Mouse (Mus musculus): ENCODE results near the gene Twf2. TPM values are rescaled to one million over a fixed set of nuclear protein-coding genes. Genes with fewer than 3 reads are reported as not detected.

Twf2 gene
- polyA plus RNA-seq, 1 experiment from 2014 or later: 51.8 TPM

GRCm38 (mm10) chr9:106235194-106235830 is 32.4 kb downstream of the Twf2 start:
- Histone ChIP-seq H3K27ac (no peak overlapping the region), H3K4me1 (no peaks in the 10 kb centered on the region), H3K4me3 (no peak overlapping the region), H3K36me3 (replicated peaks) (peaks cover 61% of the 10 kb centered on the region), H3K9ac (no peak overlapping the region), H3K9me3 (no peaks in the 10 kb centered on the region), H3K27me3 (replicated peaks) (no peaks in the 10 kb centered on the region), H3K4me2 (no peak overlapping the region)
- ATAC-seq (replicated peaks): no peak
- WGBS: 91% methylated on average over 23 of the region's 23 CpGs

- H3K4me3 ChIP-seq: no peak overlapping the region
- no peak overlapping the region for H3K9ac ChIP-seq
- no peak overlapping the region for H3K27ac ChIP-seq
- WGBS: 91% methylated on average over 23 of the region's 23 CpGs
- H3K4me1 ChIP-seq: no peaks in the 10 kb centered on the region
- no peaks in the 10 kb centered on the region for H3K9me3 ChIP-seq
- no peak for ATAC-seq (replicated peaks)
- no peaks in the 10 kb centered on the region for H3K27me3 ChIP-seq (replicated peaks)
- H3K4me2 ChIP-seq: no peak overlapping the region
- peaks cover 69% of the 10 kb centered on the region for H3K36me3 ChIP-seq (replicated peaks)
Measured at GRCm38 (mm10) chr9:106236156-106236817, 33.4 kb downstream of the Twf2 start.

GRCm38 (mm10) chr9:106236818-106237211 is 33.9 kb downstream of the Twf2 start:
- no peak overlapping the region for H3K4me3 ChIP-seq
- no peak for ATAC-seq (replicated peaks)
- no peaks in the 10 kb centered on the region for H3K9me3 ChIP-seq
- 61% methylated on average over 3 of the region's 3 CpGs for WGBS
- no peaks in the 10 kb centered on the region for H3K27me3 ChIP-seq (replicated peaks)
- no peak overlapping the region for H3K4me2 ChIP-seq
- peaks cover 73% of the 10 kb centered on the region for H3K36me3 ChIP-seq (replicated peaks)
- H3K4me1 ChIP-seq: no peaks in the 10 kb centered on the region
- H3K9ac ChIP-seq: no peak overlapping the region
- no peak overlapping the region for H3K27ac ChIP-seq

DNA sequence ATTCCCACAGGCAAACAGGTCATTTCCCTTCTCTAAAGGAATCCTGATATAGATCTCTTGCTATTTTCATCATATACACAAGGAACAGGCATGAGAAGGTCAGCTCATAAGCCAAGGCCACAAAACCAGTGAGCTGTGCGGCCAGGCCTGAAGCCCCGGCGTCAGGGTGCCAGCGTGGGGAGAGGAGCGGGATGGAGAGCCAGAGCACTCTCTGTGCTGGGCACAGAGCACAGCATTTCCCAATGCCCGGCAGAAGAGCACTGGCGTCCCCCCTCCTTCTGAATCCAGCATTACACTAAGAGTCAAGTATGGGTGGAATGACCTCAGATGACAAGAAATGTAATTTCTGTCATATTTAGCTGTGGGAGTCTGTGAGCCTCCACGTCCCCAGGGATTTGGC is 34.5 kb downstream of the Twf2 start:
- Histone ChIP-seq H3K9me3 (no peaks in the 10 kb centered on the region), H3K4me3 (no peak overlapping the region), H3K27ac (no peak overlapping the region), H3K4me2 (no peak overlapping the region), H3K27me3 (replicated peaks) (no peaks in the 10 kb centered on the region), H3K36me3 (replicated peaks) (peaks cover 77% of the 10 kb centered on the region), H3K9ac (no peak overlapping the region), H3K4me1 (no peaks in the 10 kb centered on the region)
- no peak for ATAC-seq (replicated peaks)
- 86% methylated on average over 8 of the region's 8 CpGs for WGBS

DNA sequence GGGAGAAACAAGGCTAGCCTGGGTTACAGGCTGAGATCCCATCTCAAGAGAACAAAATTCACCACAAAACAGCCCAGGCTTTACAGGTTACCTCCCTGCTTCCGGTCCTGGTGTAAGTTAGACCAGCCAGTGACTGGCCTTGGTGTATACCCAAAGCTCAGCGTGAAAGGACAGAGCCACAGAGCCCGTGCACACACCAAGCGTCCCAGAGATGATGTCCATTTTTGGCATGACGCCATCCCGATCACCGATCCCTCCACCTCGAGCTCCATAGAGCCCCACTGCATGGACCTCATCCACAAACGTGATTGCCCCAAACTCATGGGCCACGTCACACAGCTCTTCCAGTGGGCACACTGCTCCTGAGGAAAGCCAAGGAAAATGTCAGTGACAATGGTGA is 35.0 kb downstream of the Twf2 start:
- no peak for ATAC-seq (replicated peaks)
- 94% methylated on average over 10 of the region's 10 CpGs for WGBS
- Histone ChIP-seq H3K36me3 (replicated peaks) (peaks cover 80% of the 10 kb centered on the region), H3K9me3 (no peaks in the 10 kb centered on the region), H3K27me3 (replicated peaks) (no peaks in the 10 kb centered on the region), H3K4me3 (no peak overlapping the region), H3K4me1 (no peaks in the 10 kb centered on the region), H3K27ac (no peak overlapping the region), H3K9ac (no peak overlapping the region), H3K4me2 (no peak overlapping the region)

DNA sequence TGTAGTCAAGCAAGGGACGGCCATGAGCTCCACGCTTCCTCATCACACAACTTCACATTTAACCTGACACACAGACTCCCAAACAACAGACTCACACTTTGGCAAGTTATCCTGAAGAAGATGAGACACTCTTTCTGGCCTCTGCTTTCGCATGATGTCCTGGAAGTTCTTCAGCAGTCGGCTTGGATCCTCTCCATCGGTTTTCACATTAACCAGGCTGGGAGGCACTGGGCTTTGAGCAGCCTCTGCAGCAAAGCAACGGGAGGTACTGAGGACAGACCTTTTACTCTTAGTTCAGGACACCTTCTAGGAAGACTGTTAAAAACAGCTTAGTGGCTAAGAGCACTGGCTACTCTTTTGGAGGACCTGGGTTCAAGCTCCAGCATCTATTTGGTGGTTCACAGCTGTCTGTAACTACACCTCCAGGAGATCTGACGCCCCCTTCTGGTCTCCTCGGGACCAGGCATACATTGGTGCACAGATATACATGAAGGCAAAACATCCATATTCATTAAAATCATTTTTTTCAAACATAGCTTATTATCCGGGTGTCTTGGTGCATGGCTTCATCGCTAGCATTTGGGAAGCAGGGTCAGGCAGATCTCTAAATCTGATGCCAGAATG is 38.7 kb downstream of the Twf2 start:
- Histone ChIP-seq H3K4me1 (peaks cover 7% of the 10 kb centered on the region), H3K4me2 (no peak overlapping the region), H3K27ac (no peak overlapping the region), H3K9ac (no peak overlapping the region), H3K36me3 (replicated peaks) (peaks cover 55% of the 10 kb centered on the region), H3K4me3 (no peak overlapping the region), H3K27me3 (replicated peaks) (no peaks in the 10 kb centered on the region), H3K9me3 (no peaks in the 10 kb centered on the region)
- no peak for ATAC-seq (replicated peaks)
- WGBS: 93% methylated on average over 10 of the region's 10 CpGs

DNA sequence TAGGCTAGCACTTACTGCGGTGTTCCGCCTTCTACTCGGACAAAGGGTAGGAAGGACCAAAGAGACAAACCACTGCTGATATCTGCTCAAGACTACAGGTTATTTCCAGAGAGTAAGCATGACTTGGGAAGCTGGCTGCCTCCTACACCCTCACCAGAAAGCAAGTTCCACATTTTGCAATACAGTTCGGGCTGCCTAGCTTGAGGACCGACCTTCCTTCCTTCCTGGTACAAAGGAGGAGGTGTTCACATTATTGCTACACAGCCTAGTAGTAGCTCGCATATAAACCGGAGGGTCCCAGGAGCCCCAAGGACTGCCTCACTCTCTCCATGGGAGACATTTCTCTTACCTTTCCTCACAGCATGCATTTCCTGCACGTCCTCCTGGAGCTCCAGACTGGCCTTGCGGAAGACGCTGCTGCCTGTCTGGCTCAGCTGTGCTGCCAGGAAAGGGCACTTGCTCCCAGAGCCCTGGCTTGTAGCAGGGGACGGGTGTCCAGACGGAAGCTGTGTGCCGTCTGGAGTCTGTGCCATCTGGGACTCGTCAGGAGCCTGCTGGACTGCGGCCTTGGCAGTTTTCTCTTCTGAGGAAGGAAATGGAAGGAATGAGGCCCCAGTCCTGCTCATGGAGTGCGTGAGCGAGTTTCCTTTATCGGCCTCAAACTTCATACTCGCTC is 40.0 kb downstream of the Twf2 start:
- Histone ChIP-seq H3K27ac (no peak overlapping the region), H3K9me3 (no peaks in the 10 kb centered on the region), H3K9ac (no peak overlapping the region), H3K4me3 (no peak overlapping the region), H3K4me1 (peaks cover 15% of the 10 kb centered on the region), H3K4me2 (no peak overlapping the region), H3K36me3 (replicated peaks) (peaks cover 44% of the 10 kb centered on the region), H3K27me3 (replicated peaks) (no peaks in the 10 kb centered on the region)
- no peak for ATAC-seq (replicated peaks)
- WGBS: 86% methylated on average over 19 of the region's 19 CpGs

DNA sequence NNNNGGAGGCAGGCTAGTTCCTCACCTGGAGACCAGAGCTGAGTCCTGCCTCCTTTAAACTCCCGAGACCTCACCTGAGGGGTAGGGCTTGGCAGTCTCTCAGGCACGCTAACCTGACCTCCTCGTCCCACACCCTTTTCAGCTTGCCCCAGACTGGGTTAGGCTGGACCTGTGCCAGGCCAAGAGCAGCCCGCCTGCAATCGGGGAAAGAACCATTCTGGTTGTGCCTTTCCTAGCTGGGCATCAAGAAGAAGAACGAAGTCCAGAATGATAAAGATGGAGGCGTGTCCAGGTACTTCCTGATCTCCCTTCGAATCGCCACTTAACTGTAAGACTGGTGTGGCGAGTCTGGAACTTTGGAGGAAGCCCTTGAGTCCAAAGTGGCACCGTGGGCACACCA is 46.6 kb downstream of the Twf2 start:
- ATAC-seq (replicated peaks): no peak
- no peak overlapping the region for H3K4me3 ChIP-seq
- no peak overlapping the region for H3K4me2 ChIP-seq
- WGBS: 90% methylated on average over 11 of the region's 11 CpGs
- H3K4me1 ChIP-seq: peaks cover 32% of the 10 kb centered on the region
- no peak overlapping the region for H3K9ac ChIP-seq
- no peaks in the 10 kb centered on the region for H3K9me3 ChIP-seq
- H3K27me3 ChIP-seq (replicated peaks): no peaks in the 10 kb centered on the region
- H3K36me3 ChIP-seq (replicated peaks): no peaks in the 10 kb centered on the region
- H3K27ac ChIP-seq: no peak overlapping the region

GRCm38 (mm10) chr9:106250245-106250644 is 47.3 kb downstream of the Twf2 start:
- Histone ChIP-seq H3K9me3 (no peaks in the 10 kb centered on the region), H3K27me3 (replicated peaks) (no peaks in the 10 kb centered on the region), H3K9ac (no peak overlapping the region), H3K36me3 (replicated peaks) (no peaks in the 10 kb centered on the region), H3K4me1 (peaks cover 32% of the 10 kb centered on the region), H3K4me3 (no peak overlapping the region), H3K4me2 (no peak overlapping the region), H3K27ac (no peak overlapping the region)
- ATAC-seq (replicated peaks): no peak
- 67% methylated on average over 4 of the region's 4 CpGs for WGBS

GRCm38 (mm10) chr9:106251066-106251465 is 48.2 kb downstream of the Twf2 start:
- no peaks in the 10 kb centered on the region for H3K27me3 ChIP-seq (replicated peaks)
- no peaks in the 10 kb centered on the region for H3K9me3 ChIP-seq
- 70% methylated on average over 8 of the region's 8 CpGs for WGBS
- no peak overlapping the region for H3K27ac ChIP-seq
- H3K4me2 ChIP-seq: no peak overlapping the region
- no peak overlapping the region for H3K4me3 ChIP-seq
- ATAC-seq (replicated peaks): no peak
- H3K9ac ChIP-seq: no peak overlapping the region
- H3K36me3 ChIP-seq (replicated peaks): no peaks in the 10 kb centered on the region
- H3K4me1 ChIP-seq: peaks cover 31% of the 10 kb centered on the region

DNA sequence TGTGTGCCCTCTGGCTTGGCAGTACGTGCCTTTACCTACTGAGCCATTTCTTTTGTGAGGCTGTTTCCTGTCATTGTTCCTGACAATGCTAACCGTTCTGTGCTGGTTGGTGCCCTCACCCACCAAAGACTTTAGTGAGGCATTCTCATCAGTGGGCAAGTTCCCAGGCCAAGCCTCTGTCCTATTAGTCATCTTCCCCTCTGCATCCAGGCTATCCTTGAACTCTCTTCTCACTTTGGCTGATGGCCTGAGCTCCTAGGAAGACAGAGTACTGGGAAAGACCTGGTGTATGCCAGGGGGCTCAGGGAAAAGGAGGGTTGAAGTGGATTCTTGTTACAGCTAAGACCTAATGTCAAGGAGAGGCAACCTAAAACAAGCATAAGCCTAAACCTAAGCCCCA is 51.1 kb downstream of the Twf2 start:
- Histone ChIP-seq H3K27ac (no peak overlapping the region), H3K4me3 (no peak overlapping the region), H3K9me3 (no peaks in the 10 kb centered on the region), H3K4me1 (peaks cover 7% of the 10 kb centered on the region; the same call in 1 of the 2 replicates), H3K4me2 (no peak overlapping the region), H3K27me3 (replicated peaks) (no peaks in the 10 kb centered on the region), H3K9ac (no peak overlapping the region), H3K36me3 (replicated peaks) (no peaks in the 10 kb centered on the region)
- ATAC-seq (replicated peaks): no peak
- WGBS: 79% methylated on average over 2 of the region's 2 CpGs

GRCm38 (mm10) chr9:106258412-106258811 is 55.5 kb downstream of the Twf2 start:
- no peak overlapping the region for H3K4me2 ChIP-seq
- no peaks in the 10 kb centered on the region for H3K4me1 ChIP-seq
- 94% methylated on average over 4 of the region's 4 CpGs for WGBS
- H3K4me3 ChIP-seq: no peak overlapping the region
- no peak overlapping the region for H3K27ac ChIP-seq
- H3K9ac ChIP-seq: no peak overlapping the region
- H3K27me3 ChIP-seq (replicated peaks): no peaks in the 10 kb centered on the region
- ATAC-seq (replicated peaks): no peak
- H3K36me3 ChIP-seq (replicated peaks): no peaks in the 10 kb centered on the region
- no peaks in the 10 kb centered on the region for H3K9me3 ChIP-seq

Measured in midbrain, embryonic 15.5 days (tissue).